Mouse (Mus musculus) ES-Bruce4 (cell line): ENCODE results near the gene Klhl22.

Experiments
- CTCF ChIP-seq: IDR thresholded peaks from one replicate; pipeline ENCODE4 v1.8.1; 2011; ENCODE audit warnings: low read depth, low read length
- POLR2A ChIP-seq: IDR thresholded peaks from one replicate; pipeline ENCODE4 v1.8.1; 2011; ENCODE audit warnings: low read length; ENCODE audit not compliant: insufficient read depth

DNA sequence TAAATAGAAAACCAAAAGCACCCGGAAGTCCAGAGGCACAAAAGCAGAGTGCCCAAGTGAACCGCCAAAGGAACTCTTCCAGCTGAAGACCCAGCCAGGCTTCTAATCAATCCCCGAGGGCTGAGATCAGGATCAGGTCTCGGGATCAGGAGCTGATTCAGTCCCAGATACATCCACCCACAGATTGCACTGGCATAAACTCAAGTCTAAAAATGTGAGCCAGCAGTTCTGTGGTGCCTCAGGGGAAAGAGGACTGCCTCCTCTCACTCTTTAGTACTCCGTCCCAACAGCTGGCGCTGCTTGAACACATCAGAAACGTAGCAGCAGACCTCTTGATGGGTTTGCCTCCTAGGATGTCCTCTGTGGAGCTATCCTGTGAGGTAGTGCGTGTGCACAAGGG, 57.1 kb downstream of the Klhl22 start:
- TF ChIP-seq CTCF (no peak), POLR2A (no peak)
